Mouse (Mus musculus) lung, postnatal 10 days (tissue): ENCODE measurements around the gene Mitf.

Experiments used
- DNase-seq: peaks from one replicate; pipeline ENCODE4 v3.0.0; 2021

Gene Mitf

DNA sequence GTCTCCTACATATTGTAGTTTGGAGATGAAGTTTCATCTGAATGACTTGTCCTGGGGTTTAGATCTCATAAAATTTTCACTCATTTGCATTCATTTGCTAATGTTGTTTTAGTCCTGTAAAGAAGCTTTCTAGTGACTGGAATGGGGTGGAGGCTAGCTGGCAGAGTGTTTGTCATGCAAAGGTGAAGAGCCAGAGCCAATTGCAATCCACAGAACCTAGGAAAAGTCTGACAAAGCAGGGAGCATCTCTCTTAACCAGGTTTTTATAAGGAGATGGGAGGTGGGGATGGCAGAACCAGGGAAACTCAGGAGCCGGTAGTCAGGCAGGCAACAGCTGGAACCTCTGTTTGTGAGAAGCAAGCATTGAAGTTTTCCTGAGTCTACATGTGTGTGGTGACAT, 144.9 kb downstream of the Mitf start:
- no peak for DNase-seq

GRCm38 (mm10) chr6:97952845-97953244, 146.0 kb downstream of the Mitf start:
- peak; percentile 14 for DNase-seq

GRCm38 (mm10) chr6:97956121-97956520, 149.3 kb downstream of the Mitf start:
- DNase-seq, result no peak

DNA sequence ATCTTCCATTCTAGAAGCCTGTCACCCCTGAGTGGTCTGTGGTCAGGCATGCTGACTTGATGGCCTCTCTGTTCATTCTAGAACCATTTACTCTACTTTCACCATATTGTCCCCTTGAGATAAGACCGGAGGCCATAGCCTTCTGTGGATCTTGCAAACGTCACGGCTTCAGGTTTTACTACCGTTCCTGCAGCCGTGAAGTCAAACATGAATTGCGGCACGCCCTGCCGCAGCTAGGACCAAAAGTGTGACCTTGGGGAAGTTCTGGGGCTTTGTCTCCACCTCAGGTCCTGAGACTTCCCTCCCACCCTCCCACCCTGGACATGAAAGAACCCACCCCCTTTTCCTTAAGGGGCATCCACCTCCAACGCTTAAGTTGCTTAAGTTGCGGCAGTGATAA, 149.8 kb downstream of the Mitf start:
- no peak for DNase-seq

DNA sequence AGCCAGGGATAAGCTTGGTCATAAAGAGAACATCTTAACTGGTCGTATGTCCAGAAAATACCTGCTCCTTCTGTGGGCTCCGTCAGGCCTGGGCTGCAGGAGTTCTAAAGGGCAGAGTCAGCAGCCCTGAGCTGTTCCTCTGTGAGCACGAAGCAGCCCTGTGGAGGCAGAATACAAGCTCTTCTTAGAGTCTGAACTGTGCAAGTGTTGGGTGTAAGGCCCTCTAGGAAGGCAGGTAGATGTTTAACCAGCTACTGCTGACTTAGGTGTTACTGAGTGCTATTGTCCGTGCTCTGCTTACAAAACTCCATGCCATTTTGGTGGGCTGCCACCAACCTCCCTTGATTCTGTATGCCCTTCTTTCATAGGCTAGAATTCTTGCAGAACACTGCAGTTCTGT, 151.4 kb downstream of the Mitf start:
- no peak for DNase-seq

- DNase-seq, result no peak
Observed at GRCm38 (mm10) chr6:97961776-97962175, 154.9 kb downstream of the Mitf start.

- no peak for DNase-seq
Observed at GRCm38 (mm10) chr6:97962311-97962710, 155.5 kb downstream of the Mitf start.

GRCm38 (mm10) chr6:97964750-97965149, 157.9 kb downstream of the Mitf start:
- DNase-seq, result no peak

DNA sequence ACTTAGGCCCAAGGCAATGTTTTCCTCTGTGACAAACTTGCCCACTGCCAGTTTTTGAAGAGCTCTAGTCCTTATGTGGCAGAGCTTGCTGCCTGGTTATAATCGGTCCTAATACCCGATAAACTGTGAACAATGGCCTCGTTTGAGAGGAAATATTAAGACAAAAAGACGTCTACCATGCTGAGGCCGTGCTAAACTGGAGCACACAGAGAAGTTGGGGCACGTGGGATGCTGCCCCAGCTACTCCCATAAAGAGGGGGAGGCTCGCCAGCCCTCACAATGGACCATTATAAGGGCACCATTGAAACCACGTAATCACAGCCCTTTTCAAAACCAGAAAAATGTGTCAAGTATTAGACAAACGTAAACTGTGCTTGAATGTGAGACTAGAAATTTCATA, 174.8 kb downstream of the Mitf start:
- no peak for DNase-seq

- no peak for DNase-seq
Observed at GRCm38 (mm10) chr6:97985658-97986057, 178.8 kb downstream of the Mitf start.

DNA sequence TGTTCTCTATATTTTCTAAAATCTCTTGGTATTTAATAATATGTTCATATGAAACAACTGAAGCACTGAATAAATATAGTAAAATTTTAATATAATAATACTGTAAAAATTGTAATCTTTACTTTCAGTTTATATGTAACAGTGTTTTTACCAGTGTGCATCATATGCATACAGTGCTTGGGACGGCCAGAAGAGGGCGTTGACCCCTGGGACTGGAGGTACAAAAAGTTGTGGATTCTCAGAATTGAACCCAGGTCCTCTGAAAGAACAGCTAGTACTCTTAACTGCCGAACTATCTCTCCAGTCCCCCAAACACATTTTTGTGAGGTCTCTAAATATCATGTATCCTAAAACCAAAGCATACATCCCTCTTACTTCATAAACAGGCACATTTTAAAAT, 179.6 kb downstream of the Mitf start:
- DNase-seq, result no peak

GRCm38 (mm10) chr6:97993507-97993906, 186.7 kb downstream of the Mitf start:
- no peak for DNase-seq

DNA sequence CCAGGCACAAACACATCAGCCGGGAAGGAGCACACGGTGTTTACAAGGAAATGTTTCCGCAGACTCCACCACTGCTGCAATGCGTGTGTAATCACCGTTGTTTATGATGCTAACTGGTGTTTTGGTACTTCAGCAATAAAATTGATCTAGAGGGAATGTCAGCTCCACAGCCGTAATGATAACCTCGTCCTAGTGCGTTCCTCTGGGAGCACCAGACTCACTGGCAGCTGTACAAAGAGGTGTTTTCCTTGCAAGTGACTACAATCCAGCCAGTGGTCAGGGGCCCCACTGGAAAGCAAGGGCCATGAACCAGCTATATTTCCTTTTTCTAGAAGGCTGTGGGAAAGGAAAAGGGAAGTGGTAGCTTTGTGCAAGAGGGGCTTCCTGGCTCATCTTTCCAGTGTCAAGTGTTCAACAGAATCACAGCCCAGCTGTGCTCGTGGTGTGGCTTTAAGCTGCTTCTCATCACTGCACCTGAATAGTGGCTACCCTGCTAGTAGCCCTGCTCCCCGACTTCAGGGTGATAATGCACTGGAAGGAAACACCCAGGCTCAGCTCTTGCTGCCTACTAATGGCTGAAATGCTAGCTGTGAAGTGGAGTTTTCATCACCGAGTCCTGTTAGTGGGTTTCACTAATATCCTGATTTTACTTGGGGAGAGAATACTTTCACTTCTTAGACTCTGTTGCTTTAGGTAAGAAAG, 188.9 kb downstream of the Mitf start:
- no peak for DNase-seq

- DNase-seq, result peak; percentile 53
Observed at GRCm38 (mm10) chr6:98001551-98001950, 194.7 kb downstream of the Mitf start.

DNA sequence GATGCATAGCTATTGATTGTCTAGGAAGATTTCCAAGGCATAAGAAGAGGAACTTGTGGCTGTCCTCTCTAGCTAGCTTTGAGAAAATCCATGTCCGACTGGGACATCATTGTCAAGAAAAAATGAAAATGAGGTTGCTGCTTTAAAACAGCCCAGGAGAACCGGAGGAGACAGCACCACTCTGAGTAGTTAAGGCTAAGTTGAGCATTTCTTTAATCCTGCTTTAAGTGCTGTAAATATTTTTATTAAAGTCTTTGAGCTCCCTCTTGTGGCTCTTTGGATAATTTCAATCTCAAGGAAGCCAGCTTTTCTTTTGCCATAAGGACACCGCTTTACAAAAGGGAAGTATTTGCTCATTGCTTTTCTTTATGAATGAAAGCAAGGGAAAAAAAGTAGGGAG, 196.3 kb downstream of the Mitf start:
- DNase-seq, result peak; percentile 49

- peak; percentile 24 for DNase-seq
Observed at GRCm38 (mm10) chr6:98005566-98005965, 198.7 kb downstream of the Mitf start.

GRCm38 (mm10) chr6:98015066-98015465, 208.2 kb downstream of the Mitf start:
- no peak for DNase-seq

- DNase-seq, result no peak
Observed at GRCm38 (mm10) chr6:98015819-98016218, 209.0 kb downstream of the Mitf start.

DNA sequence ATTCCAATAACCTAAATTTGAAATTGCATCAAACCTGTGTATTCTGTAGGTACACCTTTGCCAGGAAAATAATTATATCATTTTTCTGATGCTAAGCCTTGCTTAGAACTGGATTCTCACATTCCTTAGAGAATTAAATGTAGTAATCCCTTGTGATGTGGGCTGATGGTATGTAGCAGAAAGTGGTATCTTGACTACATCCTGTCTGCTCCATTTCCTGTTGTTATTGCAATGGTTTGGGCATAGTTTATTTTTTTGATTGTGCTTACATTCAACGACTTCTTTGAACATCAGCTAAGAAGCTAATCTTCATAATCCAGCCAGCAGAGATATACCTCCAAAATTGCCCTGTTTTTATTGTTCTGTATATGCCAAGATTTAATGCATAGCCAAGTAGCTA, 217.0 kb downstream of the Mitf start:
- no peak for DNase-seq

DNA sequence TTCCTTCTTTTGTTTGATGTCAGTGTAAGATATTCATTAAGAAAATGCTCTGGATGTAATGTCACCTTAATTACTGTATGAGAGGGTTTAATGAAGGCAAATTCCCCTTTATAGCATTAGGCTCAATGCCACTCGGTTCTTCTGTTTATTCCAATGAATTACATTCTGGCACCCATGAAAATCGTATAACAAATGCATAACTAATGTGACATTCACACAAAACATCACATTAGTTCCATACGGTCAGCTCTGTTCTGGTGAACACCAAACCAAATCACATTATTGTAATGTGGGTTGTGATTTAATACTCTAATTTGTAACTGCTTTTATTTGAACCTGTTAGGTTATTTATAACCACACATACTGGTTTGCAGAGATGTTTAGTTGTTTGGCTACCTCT, 231.7 kb downstream of the Mitf start:
- DNase-seq, result no peak

- DNase-seq, result no peak
Observed at GRCm38 (mm10) chr6:98041795-98042194, 234.9 kb downstream of the Mitf start.

GRCm38 (mm10) chr6:98046295-98047108, 239.7 kb downstream of the Mitf start:
- no peak for DNase-seq

GRCm38 (mm10) chr6:98047741-98048140, 240.9 kb downstream of the Mitf start:
- DNase-seq, result no peak

DNA sequence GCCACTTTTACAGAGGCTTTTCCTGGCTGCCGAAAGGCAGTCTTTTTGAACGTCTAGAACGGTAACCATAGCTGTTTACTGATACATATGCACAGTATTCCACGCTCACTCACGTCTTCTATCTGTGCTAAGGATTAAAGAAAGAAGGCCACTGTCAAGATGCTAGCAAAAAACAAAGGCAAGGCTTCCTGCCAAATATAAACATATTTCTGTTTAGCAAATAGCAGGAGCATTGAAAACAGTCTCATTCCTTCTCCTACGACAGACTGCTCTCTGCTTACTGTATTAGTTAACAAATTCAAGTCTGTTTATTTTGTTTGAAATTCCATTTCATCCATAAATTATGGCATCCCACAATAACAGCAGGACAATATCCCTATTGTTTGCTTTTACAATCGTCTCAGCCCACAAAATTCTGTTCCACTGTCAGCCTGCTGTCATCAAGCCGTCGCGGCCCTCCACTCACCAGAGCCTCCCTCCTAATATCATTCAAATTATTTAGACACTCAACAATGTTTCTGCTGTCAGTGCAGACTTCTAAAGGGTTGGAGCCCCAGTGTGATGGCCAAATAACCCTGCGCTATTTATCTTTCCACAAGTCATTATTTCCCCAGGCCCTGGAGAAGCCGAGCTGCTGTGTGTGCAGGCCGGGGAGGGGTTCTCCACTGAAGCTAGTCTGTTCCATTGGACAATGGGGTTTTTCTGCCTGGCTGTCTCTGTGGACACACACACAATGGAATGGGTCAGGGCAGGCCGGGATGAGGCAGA, 242.0 kb downstream of the Mitf start:
- DNase-seq, result peak; percentile 19
